Mouse (Mus musculus): ENCODE measurements around the gene Pak1. TPM values are rescaled to one million over a fixed set of nuclear protein-coding genes. Genes with fewer than 3 reads are reported as not detected.

The Pak1 gene
- polyA plus RNA-seq, 1 experiment from 2014 or later = 8.1 TPM

GRCm38 (mm10) chr7:97877846-97878538 is 89.7 kb downstream of the Pak1 start:
- DNase-seq (no peak), ATAC-seq (no peak)
- no peak overlapping the region for H3K9ac ChIP-seq (replicated peaks)
- H3K9me3 ChIP-seq (ENCODE audit: low read length) = no peaks in the 10 kb centered on the region
- no peak overlapping the region for H3K4me3 ChIP-seq (ENCODE audit: low read depth, low read length)
- H3K4me1 ChIP-seq (ENCODE audit: insufficient read depth) = no peaks in the 10 kb centered on the region
- no peak overlapping the region for H3K27ac ChIP-seq (ENCODE audit: low read depth)
- 79% methylated on average over 7 of the region's 7 CpGs for WGBS (ENCODE audit: insufficient replicate concordance)
- no peaks in the 10 kb centered on the region for H3K27me3 ChIP-seq (ENCODE audit: insufficient read depth, low read length)
- H3K36me3 ChIP-seq (replicated peaks; ENCODE audit: insufficient read depth, low read length) = no peaks in the 10 kb centered on the region
- TF ChIP-seq EP300 (IDR thresholded peaks at IDR 0.05; ENCODE audit: low read depth) (no peak), CTCF (IDR thresholded peaks at IDR 0.05; ENCODE audit: low read depth) (no peak)
- H3K4me2 ChIP-seq (ENCODE audit: low read depth, low read length) = no peak overlapping the region

GRCm38 (mm10) chr7:97911646-97912045 is 123.3 kb downstream of the Pak1 start:
- 0 out of 2 replicates have a peak, but pooled peaks cover 4% of the 10 kb centered on the region for H3K36me3 ChIP-seq (replicated peaks; ENCODE audit: insufficient read depth, low read length)
- H3K27ac ChIP-seq (ENCODE audit: low read depth) = no peak overlapping the region
- no peak overlapping the region for H3K9ac ChIP-seq (replicated peaks)
- no peak overlapping the region for H3K4me2 ChIP-seq (ENCODE audit: low read depth, low read length)
- DNase-seq = no peak
- 56% methylated on average over 3 of the region's 3 CpGs for WGBS (ENCODE audit: insufficient replicate concordance)
- no peaks in the 10 kb centered on the region for H3K9me3 ChIP-seq (ENCODE audit: low read length)
- no peaks in the 10 kb centered on the region for H3K4me1 ChIP-seq (ENCODE audit: insufficient read depth)
- TF ChIP-seq EP300 (IDR thresholded peaks at IDR 0.05; ENCODE audit: low read depth) (no peak), CTCF (IDR thresholded peaks at IDR 0.05; ENCODE audit: low read depth) (no peak)
- no peak for ATAC-seq
- H3K27me3 ChIP-seq (ENCODE audit: insufficient read depth, low read length) = no peaks in the 10 kb centered on the region
- no peak overlapping the region for H3K4me3 ChIP-seq (ENCODE audit: low read depth, low read length)

GRCm38 (mm10) chr7:97914833-97915516 is 126.6 kb downstream of the Pak1 start:
- H3K4me2 ChIP-seq (ENCODE audit: low read depth, low read length) = no peak overlapping the region
- 56% methylated on average over 2 of the region's 2 CpGs for WGBS (ENCODE audit: insufficient replicate concordance)
- H3K9me3 ChIP-seq (ENCODE audit: low read length) = no peaks in the 10 kb centered on the region
- no peak overlapping the region for H3K9ac ChIP-seq (replicated peaks)
- H3K36me3 ChIP-seq (replicated peaks; ENCODE audit: insufficient read depth, low read length) = 0 out of 2 replicates have a peak, but pooled peaks cover 4% of the 10 kb centered on the region
- TF ChIP-seq CTCF (IDR thresholded peaks at IDR 0.05; ENCODE audit: low read depth) (no peak), EP300 (IDR thresholded peaks at IDR 0.05; ENCODE audit: low read depth) (no peak)
- ATAC-seq = no peak
- H3K4me1 ChIP-seq (ENCODE audit: insufficient read depth) = no peaks in the 10 kb centered on the region
- no peak overlapping the region for H3K27ac ChIP-seq (ENCODE audit: low read depth)
- no peak for DNase-seq
- no peak overlapping the region for H3K4me3 ChIP-seq (ENCODE audit: low read depth, low read length)
- no peaks in the 10 kb centered on the region for H3K27me3 ChIP-seq (ENCODE audit: insufficient read depth, low read length)

- Histone ChIP-seq H3K9me3 (ENCODE audit: low read length) (no peaks in the 10 kb centered on the region), H3K27ac (ENCODE audit: low read depth) (no peak within 1 kb of the TSS), H3K9ac (replicated peaks) (no peak within 1 kb of the TSS), H3K4me1 (ENCODE audit: insufficient read depth) (no peaks in the 10 kb centered on the region), H3K4me3 (ENCODE audit: low read depth, low read length) (no peak within 1 kb of the TSS), H3K36me3 (replicated peaks; ENCODE audit: insufficient read depth, low read length) (no peaks in the 10 kb centered on the region), H3K27me3 (ENCODE audit: insufficient read depth, low read length) (no peaks in the 10 kb centered on the region), H3K4me2 (ENCODE audit: low read depth, low read length) (no peak within 1 kb of the TSS)
- WGBS (ENCODE audit: insufficient replicate concordance) = 72% methylated on average over 12 of the region's 12 CpGs
- DNase-seq = no peak
- TF ChIP-seq CTCF (IDR thresholded peaks at IDR 0.05; ENCODE audit: low read depth) (no peak), EP300 (IDR thresholded peaks at IDR 0.05; ENCODE audit: low read depth) (no peak)
- no peak for ATAC-seq
These were observed 131.4 kb downstream of the Pak1 start, which contains the start of gene Gdpd4 for GRCm38 (mm10) chr7:97919742-97920141. TSS of gene Gdpd4 (plus strand) at chr7:97919955.

GRCm38 (mm10) chr7:97925819-97926218 is 137.5 kb downstream of the Pak1 start:
- Histone ChIP-seq H3K36me3 (replicated peaks; ENCODE audit: insufficient read depth, low read length) (no peaks in the 10 kb centered on the region), H3K9me3 (ENCODE audit: low read length) (no peaks in the 10 kb centered on the region), H3K4me3 (ENCODE audit: low read depth, low read length) (no peak overlapping the region), H3K9ac (replicated peaks) (no peak overlapping the region), H3K4me1 (ENCODE audit: insufficient read depth) (no peaks in the 10 kb centered on the region), H3K27me3 (ENCODE audit: insufficient read depth, low read length) (no peaks in the 10 kb centered on the region), H3K27ac (ENCODE audit: low read depth) (no peak overlapping the region), H3K4me2 (ENCODE audit: low read depth, low read length) (no peak overlapping the region)
- DNase-seq (no peak), ATAC-seq (no peak)
- 71% methylated on average over 1 of the region's 1 CpGs for WGBS (ENCODE audit: insufficient replicate concordance)
- no peak for TF ChIP-seq CTCF (IDR thresholded peaks at IDR 0.05; ENCODE audit: low read depth)
- no peak for TF ChIP-seq EP300 (IDR thresholded peaks at IDR 0.05; ENCODE audit: low read depth)

- TF ChIP-seq CTCF (IDR thresholded peaks at IDR 0.05; ENCODE audit: low read depth) (no peak), EP300 (IDR thresholded peaks at IDR 0.05; ENCODE audit: low read depth) (no peak)
- Histone ChIP-seq H3K4me3 (ENCODE audit: low read depth, low read length) (no peak overlapping the region), H3K27ac (ENCODE audit: low read depth) (no peak overlapping the region), H3K9me3 (ENCODE audit: low read length) (no peaks in the 10 kb centered on the region), H3K4me2 (ENCODE audit: low read depth, low read length) (no peak overlapping the region), H3K36me3 (replicated peaks; ENCODE audit: insufficient read depth, low read length) (no peaks in the 10 kb centered on the region), H3K4me1 (ENCODE audit: insufficient read depth) (no peaks in the 10 kb centered on the region), H3K9ac (replicated peaks) (no peak overlapping the region), H3K27me3 (ENCODE audit: insufficient read depth, low read length) (no peaks in the 10 kb centered on the region)
- WGBS (ENCODE audit: insufficient replicate concordance) = 82% methylated on average over 5 of the region's 5 CpGs
- DNase-seq = no peak
- no peak for ATAC-seq
These were observed 138.6 kb downstream of the Pak1 start for GRCm38 (mm10) chr7:97926978-97927377.
